Mouse (Mus musculus) common myeloid progenitor, adult 5-6 weeks (primary cell): Measurements from ENCODE around the gene Wasl. TPM values are rescaled to one million over a fixed set of nuclear protein-coding genes. Genes with fewer than 3 reads are reported as not detected.

Experiments
- ATAC-seq: replicated peaks from 2 replicates; pipeline ENCODE4 v1.8.0; 2016; ENCODE audit warnings: low read depth, mild to moderate bottlenecking, moderate TSS enrichment, inconsistent platforms; ENCODE audit not compliant: poor library complexity, severe bottlenecking
- total RNA-seq: library from RNA; stranded (forward); fragments of 200-1000, 187-1606 nt; gene quantifications from 2 replicates; pipeline ENCODE4 v1.2.3, GENCODE M21; 2017

Gene Wasl
- total RNA-seq, 1 experiment from 2014 or later, result 14.5 TPM

DNA sequence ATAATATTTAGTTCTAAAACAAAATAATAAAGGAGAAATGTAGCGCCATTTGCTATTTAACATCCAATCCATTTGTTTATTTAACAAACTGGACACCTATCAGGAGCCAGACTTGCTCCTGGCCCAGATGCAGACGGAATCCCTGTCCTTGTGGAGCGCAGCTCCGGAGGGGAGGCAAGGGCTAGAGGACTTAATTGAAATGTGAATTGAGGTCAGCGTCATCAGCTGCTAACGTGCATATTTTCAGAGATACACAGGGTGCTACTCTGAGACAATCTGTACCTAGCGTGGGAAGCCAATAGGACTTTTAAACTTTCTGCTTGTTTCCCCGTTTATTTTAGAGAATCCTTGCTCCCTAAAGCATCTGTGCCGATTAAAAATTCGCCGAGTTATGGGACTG is 94.5 kb downstream of the Wasl start:
- ATAC-seq, result no peak

GRCm38 (mm10) chr6:24569711-24570110 is 95.1 kb downstream of the Wasl start:
- ATAC-seq, result no peak

- ATAC-seq, result no peak
Measured at GRCm38 (mm10) chr6:24568963-24569362, 95.8 kb downstream of the Wasl start.

DNA sequence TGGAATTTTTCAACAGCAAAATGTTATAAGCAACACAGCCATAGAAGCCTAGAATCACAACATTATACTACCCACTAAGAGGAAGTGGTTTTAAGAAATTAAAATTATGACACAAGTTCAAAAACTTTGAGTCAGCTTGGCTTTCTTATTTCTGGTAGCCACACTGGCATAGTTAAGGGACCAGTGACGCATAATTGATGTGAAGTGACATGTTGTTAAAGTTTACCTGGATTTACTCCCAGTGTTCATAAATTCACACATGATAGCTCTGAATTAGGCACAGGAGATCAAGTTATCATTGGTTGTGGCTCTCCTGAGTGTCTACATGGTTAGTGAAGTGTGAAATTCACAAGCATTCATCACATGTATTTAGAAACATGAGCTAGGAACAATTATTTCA is 99.9 kb downstream of the Wasl start:
- ATAC-seq, result no peak

DNA sequence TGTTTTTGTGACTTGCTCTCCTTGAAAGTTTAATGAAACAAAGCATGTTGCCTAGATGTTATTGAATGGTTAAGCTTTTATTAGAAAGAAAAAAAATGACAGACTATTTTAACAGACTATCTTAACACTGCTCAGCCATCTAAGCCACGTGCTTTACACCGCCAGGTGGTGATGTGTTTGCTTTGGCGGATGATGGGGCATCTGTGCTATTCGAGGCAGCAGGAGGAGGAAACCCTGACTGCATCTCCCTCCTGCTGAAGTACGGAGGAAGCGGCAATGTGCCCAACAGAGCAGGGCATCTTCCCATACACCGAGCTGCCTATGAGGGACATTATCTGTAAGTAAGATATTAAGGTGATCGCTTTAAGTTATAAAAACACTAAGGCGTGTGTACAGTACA is 100.7 kb downstream of the Wasl start:
- no peak for ATAC-seq

Other genes starting within 250 kb of the Wasl start
- 0.15 TPM in 1 of 2 replicates, not detected in the other for gene Iqub, start 149.9 kb downstream of the Wasl start, total RNA-seq
- 272 and 431 TPM in 2 replicates for gene Ndufa5, start 137.0 kb downstream of the Wasl start, total RNA-seq
- not detected in 2 replicates for gene Asb15, start 136.9 kb downstream of the Wasl start, total RNA-seq
- gene Lmod2, start 67.2 kb downstream of the Wasl start, total RNA-seq, result not detected in 2 replicates
- gene Hyal6, start 68.2 kb upstream of the Wasl start, total RNA-seq, result not detected in 2 replicates
- gene Hyal4, start 83.3 kb upstream of the Wasl start, total RNA-seq, result not detected in 2 replicates
- gene Spam1, start 126.2 kb upstream of the Wasl start, total RNA-seq, result not detected in 2 replicates
- gene Hyal5, start 193.0 kb upstream of the Wasl start, total RNA-seq, result not detected in 2 replicates